Mouse (Mus musculus): ENCODE data around the gene Gm3591. TPM values are rescaled to one million over a fixed set of nuclear protein-coding genes. Genes with fewer than 3 reads are reported as not detected.

Gm3591 gene
- total RNA-seq (2023) = 0.57 TPM in 1 of 4 replicates, not detected in the others

GRCm38 (mm10) chr14:6412382-6412781, at the start of gene Gm3591:
Gene Gm3591 (minus strand): TSS chr14:6412482.

GRCm38 (mm10) chr14:6444511-6444910, 32.2 kb upstream of the Gm3591 start, which contains the start of gene Gm3594:
Gene Gm3594 (minus strand): TSS chr14:6444611.

GRCm38 (mm10) chr14:6390219-6390618, 22.1 kb downstream of the Gm3591 start, which contains the start of gene Gm16440:
Gene Gm16440 (minus strand): TSS chr14:6390319.

Other genes starting within 250 kb of the Gm3591 start
- not detected in 4 replicates for gene Gm21560, start 193.2 kb downstream of the Gm3591 start, total RNA-seq (2023)
- 0.35 TPM in 1 of 4 replicates, not detected in the others for gene Gm3411, start 125.2 kb downstream of the Gm3591 start, total RNA-seq (2023)
- gene Gm21103, start 107.6 kb downstream of the Gm3591 start, total RNA-seq (2023) = not detected in 4 replicates
- gene Gm3618, start 68.8 kb downstream of the Gm3591 start, total RNA-seq (2023) = not detected in 4 replicates
- not detected in 4 replicates for gene Gm16440, start 22.2 kb downstream of the Gm3591 start, total RNA-seq (2023)
- gene Gm3594, start 32.1 kb upstream of the Gm3591 start, total RNA-seq (2023) = not detected in 4 replicates
- gene Gm8356, start 124.8 kb upstream of the Gm3591 start, total RNA-seq (2023) = not detected in 4 replicates
- gene Gm3629, start 178.1 kb upstream of the Gm3591 start, total RNA-seq (2023) = not detected in 4 replicates
- not detected in 4 replicates for gene Gm3460, start 209.9 kb upstream of the Gm3591 start, total RNA-seq (2023)

Data from B cell, adult 62 days (primary cell).